Comparison of ENCODE assay signal across 8 mouse cellular contexts in the genomic region with DNA sequence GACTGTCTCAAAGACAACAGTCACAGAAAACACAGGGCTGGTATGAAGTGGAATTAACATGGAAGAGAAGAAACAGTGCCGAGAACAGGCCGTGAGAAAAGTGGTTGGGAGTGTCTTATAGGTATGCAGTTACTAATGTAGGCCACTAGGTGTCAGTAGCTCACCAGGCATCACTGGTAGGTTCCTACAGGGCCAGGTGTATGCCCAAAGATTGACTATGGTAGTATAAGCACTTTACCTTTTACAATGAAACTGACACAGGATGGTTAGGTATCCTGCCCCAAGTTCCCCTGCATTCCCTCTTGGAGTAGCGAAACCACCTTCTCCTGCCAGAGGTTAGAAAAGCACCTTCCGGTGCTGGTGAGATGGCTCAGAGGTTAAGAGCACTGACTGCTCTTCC. TPM values are rescaled to one million over a fixed set of nuclear protein-coding genes. Genes with fewer than 3 reads are reported as not detected.
DNase-seq lines count a peak whose midpoint lies in the region; ATAC-seq and TF ChIP-seq lines count a peak whose summit lies in the region.

No protein-coding gene starts in this region.

- no peak for ATAC-seq in kidney, embryonic 16.5 days (ENCODE audit: low FRiP score, low TSS enrichment)
- ATAC-seq in neural tube, embryonic 11.5 days (ENCODE audit: insufficient read depth, low FRiP score, low TSS enrichment), result no peak

- no peak overlapping the region for H3K4me2 ChIP-seq in kidney, embryonic 16.5 days (replicated peaks; ENCODE audit: low read depth, low read length)
- no peak overlapping the region for H3K4me2 ChIP-seq in neural tube, embryonic 11.5 days (ENCODE audit: low read depth)

- peak; percentile 84 for TF ChIP-seq CTCF in E14TG2a.4 (conservative IDR thresholded peaks at IDR 0.05; ENCODE audit: low read length)
- TF ChIP-seq CTCF in embryonic fibroblast, embryonic 13.5 days (IDR thresholded peaks at IDR 0.05; ENCODE audit: borderline replicate concordance, insufficient read depth, low read length), result peak; percentile 37; the same call in 1 of the 2 replicates

- no peaks in the 10 kb centered on the region for H3K9me3 ChIP-seq in kidney, embryonic 16.5 days (ENCODE audit: low read length)
- H3K9me3 ChIP-seq in E14TG2a.4 (ENCODE audit: low read length), result no peaks in the 10 kb centered on the region
- no peaks in the 10 kb centered on the region for H3K9me3 ChIP-seq in neural tube, embryonic 11.5 days (ENCODE audit: control insufficient read depth, low read length)

- H3K4me3 ChIP-seq in kidney, embryonic 16.5 days (ENCODE audit: low read length), result no peak overlapping the region
- H3K4me3 ChIP-seq in E14TG2a.4 (replicated peaks; ENCODE audit: low read length), result no peak overlapping the region
- no peak overlapping the region for H3K4me3 ChIP-seq in embryonic fibroblast, embryonic 13.5 days (ENCODE audit: insufficient read depth, low read length)
- no peak overlapping the region for H3K4me3 ChIP-seq in neural tube, embryonic 11.5 days (ENCODE audit: low read depth, low read length)

- WGBS in kidney, embryonic 16.5 days, result 62% methylated on average over 4 of the region's 4 CpGs
- WGBS in neural tube, embryonic 11.5 days, result 78% methylated on average over 4 of the region's 4 CpGs

- H3K27me3 ChIP-seq in kidney, embryonic 16.5 days (ENCODE audit: insufficient read depth, low read length), result no peaks in the 10 kb centered on the region
- H3K27me3 ChIP-seq in E14TG2a.4 (ENCODE audit: insufficient read depth, low read length), result no peaks in the 10 kb centered on the region
- no peaks in the 10 kb centered on the region for H3K27me3 ChIP-seq in neural tube, embryonic 11.5 days (ENCODE audit: control insufficient read depth, insufficient read depth, low read length)

- DNase-seq in kidney, adult 11 months, result peak; percentile 38
- DNase-seq in adrenal gland, postnatal 36 days, result peak; percentile 15 to 39
- DNase-seq in left cerebral cortex, postnatal 14 days (ENCODE audit: low spot score in 2 of 2), result peak; percentile 42 to 58
- peak; percentile 27 for DNase-seq in neural tube, embryonic 11.5 days (ENCODE audit: low spot score)
- no peak for DNase-seq in frontal cortex, postnatal 10 days (ENCODE audit: low spot score in 2 of 2)

- intact Hi-C loops in left cerebral cortex, postnatal 14 days (cut with DNase I), result no loop called here

- H3K4me1 ChIP-seq in kidney, embryonic 16.5 days (ENCODE audit: insufficient read depth, low read length), result peaks cover 14% of the 10 kb centered on the region
- peaks cover 51% of the 10 kb centered on the region for H3K4me1 ChIP-seq in E14TG2a.4 (replicated peaks; ENCODE audit: low read depth, low read length)
- H3K4me1 ChIP-seq in embryonic fibroblast, embryonic 13.5 days (ENCODE audit: control insufficient read depth, insufficient read depth, low read length), result peaks cover 6% of the 10 kb centered on the region
- H3K4me1 ChIP-seq in neural tube, embryonic 11.5 days (ENCODE audit: control insufficient read depth, insufficient read depth, low read length), result peaks cover 4% of the 10 kb centered on the region; the same call in 1 of the 2 replicates

- peaks cover 33% of the 10 kb centered on the region for H3K36me3 ChIP-seq in kidney, embryonic 16.5 days (ENCODE audit: insufficient read depth, low read length)
- peaks cover 53% of the 10 kb centered on the region for H3K36me3 ChIP-seq in E14TG2a.4 (ENCODE audit: insufficient read depth, low read length)
- peaks cover 11% of the 10 kb centered on the region for H3K36me3 ChIP-seq in neural tube, embryonic 11.5 days (ENCODE audit: control insufficient read depth, insufficient read depth, low read length)

- H3K9ac ChIP-seq in kidney, embryonic 16.5 days (replicated peaks; ENCODE audit: low read length), result no peak overlapping the region
- H3K9ac ChIP-seq in neural tube, embryonic 11.5 days (ENCODE audit: low read length), result no peak overlapping the region

- no peak overlapping the region for H3K27ac ChIP-seq in kidney, embryonic 16.5 days (ENCODE audit: low read length)
- H3K27ac ChIP-seq in embryonic fibroblast, embryonic 13.5 days (ENCODE audit: insufficient read depth, low read length), result no peak overlapping the region
- H3K27ac ChIP-seq in neural tube, embryonic 11.5 days (ENCODE audit: low read depth, low read length), result no peak overlapping the region

- TF ChIP-seq POLR2A in embryonic fibroblast, embryonic 13.5 days (IDR thresholded peaks at IDR 0.05; ENCODE audit: low read depth, low read length), result no peak

RNA-seq across cellular contexts. Expression of gene Ndufab1, which starts 2.5 kb away (rescaled TPM):
- polyA plus RNA-seq in kidney, embryonic 16.5 days (2015; fragmentation: Nextera tagmentation; extraction: Ambion mirVana), result 713 and 761 TPM in 2 replicates
- total RNA-seq in adrenal gland, postnatal 36 days (2021), result 100 to 1,000 TPM; 502 to 538 TPM
- polyA plus RNA-seq in embryonic fibroblast, embryonic 13.5 days (2011; ENCODE audit: insufficient read length, low read depth, missing spikeins), result 137 and 149 TPM in 2 replicates
- 100 to 1,000 TPM; 296 to 310 TPM for total RNA-seq in left cerebral cortex, postnatal 14 days (2021)
- 659 and 695 TPM in 2 replicates for polyA plus RNA-seq in neural tube, embryonic 11.5 days (2014; fragmentation: Nextera tagmentation; extraction: Ambion mirVana)

RNA-seq across cellular contexts. Expression of gene Ears2, which starts 32.2 kb away (rescaled TPM):
- 18.2 and 19.4 TPM in 2 replicates for polyA plus RNA-seq in kidney, embryonic 16.5 days (2015; fragmentation: Nextera tagmentation; extraction: Ambion mirVana)
- total RNA-seq in adrenal gland, postnatal 36 days (2021), result 10 to 100 TPM; 19.0 to 25.5 TPM
- 4.0 and 4.2 TPM in 2 replicates for polyA plus RNA-seq in embryonic fibroblast, embryonic 13.5 days (2011; ENCODE audit: insufficient read length, low read depth, missing spikeins)
- 1 to 10 TPM; 6.6 to 7.6 TPM for total RNA-seq in left cerebral cortex, postnatal 14 days (2021)
- polyA plus RNA-seq in neural tube, embryonic 11.5 days (2014; fragmentation: Nextera tagmentation; extraction: Ambion mirVana), result 13.0 and 14.2 TPM in 2 replicates

RNA-seq across cellular contexts. Expression of gene Ubfd1, which starts 32.2 kb away (rescaled TPM):
- 58.5 and 64.3 TPM in 2 replicates for polyA plus RNA-seq in kidney, embryonic 16.5 days (2015; fragmentation: Nextera tagmentation; extraction: Ambion mirVana)
- 10 to 100 TPM; 49.5 to 63.8 TPM for total RNA-seq in adrenal gland, postnatal 36 days (2021)
- polyA plus RNA-seq in embryonic fibroblast, embryonic 13.5 days (2011; ENCODE audit: insufficient read length, low read depth, missing spikeins), result 47.0 and 50.0 TPM in 2 replicates
- 10 to 100 TPM; 66.7 to 72.3 TPM for total RNA-seq in left cerebral cortex, postnatal 14 days (2021)
- polyA plus RNA-seq in neural tube, embryonic 11.5 days (2014; fragmentation: Nextera tagmentation; extraction: Ambion mirVana), result 98.6 and 110 TPM in 2 replicates

RNA-seq across cellular contexts. Expression of gene Palb2, which starts 33.6 kb away (rescaled TPM):
- polyA plus RNA-seq in kidney, embryonic 16.5 days (2015; fragmentation: Nextera tagmentation; extraction: Ambion mirVana), result 15.3 and 19.2 TPM in 2 replicates
- total RNA-seq in adrenal gland, postnatal 36 days (2021), result 1 to 10 TPM; 1.6 to 1.9 TPM
- 4.0 and 4.8 TPM in 2 replicates for polyA plus RNA-seq in embryonic fibroblast, embryonic 13.5 days (2011; ENCODE audit: insufficient read length, low read depth, missing spikeins)
- 1 to 10 TPM; 1.1 to 1.3 TPM for total RNA-seq in left cerebral cortex, postnatal 14 days (2021)
- polyA plus RNA-seq in neural tube, embryonic 11.5 days (2014; fragmentation: Nextera tagmentation; extraction: Ambion mirVana), result 17.0 and 20.5 TPM in 2 replicates

RNA-seq across cellular contexts. Expression of gene Dctn5, which starts 33.6 kb away (rescaled TPM):
- polyA plus RNA-seq in kidney, embryonic 16.5 days (2015; fragmentation: Nextera tagmentation; extraction: Ambion mirVana), result 128 and 133 TPM in 2 replicates
- 10 to 100 TPM; 60.6 to 66.2 TPM for total RNA-seq in adrenal gland, postnatal 36 days (2021)
- 80.2 and 83.0 TPM in 2 replicates for polyA plus RNA-seq in embryonic fibroblast, embryonic 13.5 days (2011; ENCODE audit: insufficient read length, low read depth, missing spikeins)
- total RNA-seq in left cerebral cortex, postnatal 14 days (2021), result 100 to 1,000 TPM; 105 to 108 TPM
- polyA plus RNA-seq in neural tube, embryonic 11.5 days (2014; fragmentation: Nextera tagmentation; extraction: Ambion mirVana), result 146 and 153 TPM in 2 replicates

Comparison
In these comparisons a context has a peak if more than half of its experiments do, and no peak if none do; other contexts are left out.
1. DNase-seq: peak in kidney, adult 11 months (single experiment), adrenal gland, postnatal 36 days (2 of 2), left cerebral cortex, postnatal 14 days (2 of 2) and neural tube, embryonic 11.5 days (single experiment); none in frontal cortex, postnatal 10 days (0 of 2).